Mouse (Mus musculus): ENCODE measurements around the gene Clca3b. TPM values are rescaled to one million over a fixed set of nuclear protein-coding genes. Genes with fewer than 3 reads are reported as not detected.
"Not testable (repeated sequence)": the region's sequence is repeated elsewhere in the genome, so short reads cannot be mapped to it uniquely, and the experiment has no call there.

Clca3b gene
- polyA plus RNA-seq (2012; rRNA removed): not detected in 2 replicates

GRCm38 (mm10) chr3:144849014-144849556 is at the start of gene Clca3b:
Gene Clca3b, minus strand, starts transcription at chr3:144849357.
- not testable (repeated sequence) for DNase-seq (ENCODE audit: extremely low spot score in 1 of 2, low spot score in 1 of 2)

- DNase-seq (ENCODE audit: extremely low spot score in 1 of 2, low spot score in 1 of 2): no peak
Observed at GRCm38 (mm10) chr3:144897042-144897678, 48.0 kb upstream of the Clca3b start.

- no peak for DNase-seq (ENCODE audit: extremely low spot score in 1 of 2, low spot score in 1 of 2)
Observed at GRCm38 (mm10) chr3:144890246-144890758, 41.1 kb upstream of the Clca3b start.

GRCm38 (mm10) chr3:144886957-144887356 is 37.8 kb upstream of the Clca3b start:
- DNase-seq (ENCODE audit: extremely low spot score in 1 of 2, low spot score in 1 of 2): no peak

- not testable (repeated sequence) for DNase-seq (ENCODE audit: extremely low spot score in 1 of 2, low spot score in 1 of 2)
Observed at GRCm38 (mm10) chr3:144872012-144872411, 22.9 kb upstream of the Clca3b start.

- DNase-seq (ENCODE audit: extremely low spot score in 1 of 2, low spot score in 1 of 2): no peak
Observed at GRCm38 (mm10) chr3:144849584-144849983, 427 bp upstream of the Clca3b start.

GRCm38 (mm10) chr3:144827257-144827656 is 21.9 kb downstream of the Clca3b start:
- DNase-seq (ENCODE audit: extremely low spot score in 1 of 2, low spot score in 1 of 2): no peak

GRCm38 (mm10) chr3:144825151-144825550 is 24.0 kb downstream of the Clca3b start:
- DNase-seq (ENCODE audit: extremely low spot score in 1 of 2, low spot score in 1 of 2): peak; percentile 58 to 96

GRCm38 (mm10) chr3:144823331-144823730 is 25.8 kb downstream of the Clca3b start:
- DNase-seq (ENCODE audit: extremely low spot score in 1 of 2, low spot score in 1 of 2): peak in 1 of 2 experiments; percentile 32

- no peak for DNase-seq (ENCODE audit: extremely low spot score in 1 of 2, low spot score in 1 of 2)
Observed at GRCm38 (mm10) chr3:144820632-144821031, 28.5 kb downstream of the Clca3b start.

GRCm38 (mm10) chr3:144819219-144819618 is 29.9 kb downstream of the Clca3b start, which contains the start of gene Clca3a2:
Gene Clca3a2, minus strand, starts transcription at chr3:144819494.
- DNase-seq (ENCODE audit: extremely low spot score in 1 of 2, low spot score in 1 of 2): not testable (repeated sequence)

GRCm38 (mm10) chr3:144813336-144813735 is 35.8 kb downstream of the Clca3b start:
- DNase-seq (ENCODE audit: extremely low spot score in 1 of 2, low spot score in 1 of 2): not testable (repeated sequence)

- DNase-seq (ENCODE audit: extremely low spot score in 1 of 2, low spot score in 1 of 2): no peak
Observed at GRCm38 (mm10) chr3:144811821-144812220, 37.3 kb downstream of the Clca3b start.

GRCm38 (mm10) chr3:144808153-144808925 is 40.8 kb downstream of the Clca3b start:
- not testable (repeated sequence) for DNase-seq (ENCODE audit: extremely low spot score in 1 of 2, low spot score in 1 of 2)

GRCm38 (mm10) chr3:144806626-144807025 is 42.5 kb downstream of the Clca3b start:
- DNase-seq (ENCODE audit: extremely low spot score in 1 of 2, low spot score in 1 of 2): not testable (repeated sequence)

- DNase-seq (ENCODE audit: extremely low spot score in 1 of 2, low spot score in 1 of 2): peak in 1 of 2 experiments; percentile 53
Observed at GRCm38 (mm10) chr3:144801861-144802260, 47.3 kb downstream of the Clca3b start.

- no peak for DNase-seq (ENCODE audit: extremely low spot score in 1 of 2, low spot score in 1 of 2)
Observed at GRCm38 (mm10) chr3:144785181-144786148, 63.7 kb downstream of the Clca3b start.
